Mouse (Mus musculus): ENCODE measurements at regions not wholly inside any gene's neighbourhood (a gene's known extent, or its start where the extent isn't known, plus 50 kb on each side); places are given as distances from the start of the nearest gene placed in this dataset.

DNA sequence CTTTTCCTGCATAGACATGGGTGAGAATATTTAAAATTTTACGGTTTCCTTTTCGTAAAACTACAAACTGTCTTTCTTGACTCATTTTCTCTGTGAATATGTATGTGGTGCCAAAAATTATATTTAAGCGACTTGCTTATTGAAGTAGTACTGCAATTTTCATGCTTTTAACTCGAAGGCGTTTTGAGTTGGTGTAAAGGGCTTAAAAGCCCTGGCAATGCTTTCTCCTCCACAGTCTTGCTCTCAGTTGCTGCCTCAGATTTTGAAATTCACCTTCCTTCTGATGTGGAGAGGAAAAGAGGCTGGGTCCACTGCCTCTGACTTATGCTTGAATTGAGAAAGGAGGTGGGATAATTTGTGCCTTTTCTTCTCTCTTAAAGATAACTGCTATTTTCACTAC is 629.6 kb upstream of the Nrsn1 start:
- no peak for DNase-seq (ENCODE audit: low read depth, low spot score)

DNA sequence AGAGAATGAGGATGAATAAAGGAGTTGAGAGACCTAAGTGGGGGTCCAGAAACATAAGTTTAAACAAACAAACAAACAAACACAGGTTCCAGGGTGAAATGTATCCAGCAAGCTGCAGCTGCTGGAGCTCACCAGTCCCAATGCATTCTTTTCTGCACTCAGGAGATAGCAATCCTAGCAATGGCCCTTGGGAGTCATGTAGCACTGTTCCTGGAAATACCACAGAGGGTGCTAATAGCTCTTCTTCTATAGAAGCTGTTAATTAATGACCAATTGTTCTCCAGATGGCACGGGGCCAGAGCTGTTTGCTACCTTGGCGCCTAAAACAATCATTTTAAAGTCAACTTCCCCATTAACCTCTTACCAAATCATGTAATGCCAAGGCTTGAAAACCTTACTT is 622.8 kb upstream of the Nrsn1 start:
- DNase-seq (ENCODE audit: low read depth, low spot score): no peak

DNA sequence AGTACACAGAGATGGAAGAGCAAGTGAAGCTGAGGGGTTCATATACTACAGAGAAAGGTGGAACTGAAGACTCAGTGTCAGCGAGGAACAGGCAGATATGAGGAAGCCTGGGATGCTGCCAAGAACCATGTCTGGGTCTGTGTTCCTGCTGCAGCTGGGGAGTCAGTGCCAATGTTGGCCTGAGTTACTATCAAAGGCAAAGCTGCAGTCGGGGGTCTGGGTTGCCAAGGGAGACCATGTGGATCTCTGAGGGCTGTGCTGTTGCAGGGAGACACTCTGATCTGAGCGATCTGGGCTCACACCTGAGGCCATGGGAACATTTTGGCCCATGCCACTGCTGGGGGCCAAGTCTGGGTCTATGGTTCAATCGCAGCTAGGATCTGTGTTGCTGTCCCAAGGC is 612.5 kb upstream of the Nrsn1 start:
- no peak for DNase-seq (ENCODE audit: low read depth, low spot score)

DNA sequence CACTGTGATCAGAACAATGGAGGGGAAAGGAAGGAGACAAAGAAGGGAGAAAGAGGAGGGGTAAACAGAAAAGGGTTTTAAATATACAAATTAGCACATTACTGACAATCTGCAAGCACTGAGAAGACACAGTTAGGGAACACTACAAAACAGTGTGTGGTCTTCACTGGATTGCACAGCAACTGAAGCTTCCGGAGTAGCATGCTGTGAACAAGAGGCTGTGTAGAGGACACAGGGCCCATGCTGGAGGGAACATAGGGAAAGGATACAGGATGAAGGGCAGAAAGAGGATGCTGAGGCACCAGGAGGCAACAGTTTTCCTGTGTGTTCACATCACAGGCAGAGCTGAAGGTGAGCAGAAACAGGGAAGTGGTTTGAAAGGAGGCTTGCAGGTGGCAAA is 598.6 kb upstream of the Nrsn1 start:
- DNase-seq (ENCODE audit: low read depth, low spot score): no peak

DNA sequence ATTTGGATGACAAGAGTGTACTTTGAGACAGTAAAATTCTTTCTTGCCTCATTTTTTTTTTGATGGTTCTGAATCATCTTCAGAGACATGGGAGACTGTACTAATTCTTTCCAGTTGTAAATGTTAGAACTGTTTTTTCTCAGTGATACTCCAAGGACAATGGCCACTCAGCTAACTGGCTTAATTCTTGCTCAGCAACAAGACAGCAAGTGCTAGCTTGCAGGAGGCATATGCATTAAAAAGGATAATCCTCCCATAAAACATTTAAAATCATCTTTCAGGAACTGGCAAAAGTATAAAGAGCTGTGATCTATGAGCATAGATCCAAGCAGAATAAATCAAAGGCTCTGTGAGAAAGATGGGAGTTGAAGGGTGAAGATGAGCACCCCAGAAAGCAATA is 587.9 kb upstream of the Nrsn1 start:
- no peak for DNase-seq (ENCODE audit: low read depth, low spot score)

DNA sequence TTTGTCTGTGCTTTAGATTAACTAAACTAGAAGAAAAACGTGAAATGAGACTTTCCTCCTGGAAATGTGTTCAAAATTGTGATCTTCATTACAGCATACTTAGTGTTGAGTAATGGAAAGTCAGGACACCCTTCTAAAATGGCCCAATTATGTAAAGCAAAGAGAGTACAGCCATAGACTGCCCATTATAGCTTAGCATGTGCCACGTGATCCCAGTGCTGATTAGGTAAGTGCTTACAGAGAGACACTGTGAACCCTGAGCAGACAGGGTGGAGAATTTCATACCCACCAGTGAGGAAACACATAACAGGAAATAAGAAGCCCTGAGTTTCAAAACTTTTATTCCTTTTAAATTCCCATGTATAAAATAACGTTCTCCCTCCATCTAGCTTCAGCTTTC is 587.3 kb upstream of the Nrsn1 start:
- DNase-seq (ENCODE audit: low read depth, low spot score): no peak

DNA sequence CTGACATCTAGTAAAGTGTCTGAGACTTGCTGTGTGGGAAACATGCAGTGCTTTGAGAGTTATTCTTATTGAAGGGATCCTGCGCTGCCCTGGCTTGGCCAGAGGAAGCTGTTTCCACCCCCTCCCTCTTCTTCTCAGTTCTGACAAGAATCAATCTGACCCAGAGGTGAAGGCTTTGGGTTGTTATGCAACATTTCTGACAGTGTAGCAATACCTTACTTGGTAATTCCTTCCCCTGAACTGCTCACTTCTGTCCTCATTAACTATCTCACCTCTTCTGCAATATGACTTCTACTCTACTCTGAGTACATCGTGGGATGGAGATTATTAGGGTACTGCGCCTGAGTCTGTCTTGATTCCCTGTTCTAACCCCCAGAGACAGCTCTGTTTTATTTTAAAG is 586.8 kb upstream of the Nrsn1 start:
- no peak for DNase-seq (ENCODE audit: low read depth, low spot score)

DNA sequence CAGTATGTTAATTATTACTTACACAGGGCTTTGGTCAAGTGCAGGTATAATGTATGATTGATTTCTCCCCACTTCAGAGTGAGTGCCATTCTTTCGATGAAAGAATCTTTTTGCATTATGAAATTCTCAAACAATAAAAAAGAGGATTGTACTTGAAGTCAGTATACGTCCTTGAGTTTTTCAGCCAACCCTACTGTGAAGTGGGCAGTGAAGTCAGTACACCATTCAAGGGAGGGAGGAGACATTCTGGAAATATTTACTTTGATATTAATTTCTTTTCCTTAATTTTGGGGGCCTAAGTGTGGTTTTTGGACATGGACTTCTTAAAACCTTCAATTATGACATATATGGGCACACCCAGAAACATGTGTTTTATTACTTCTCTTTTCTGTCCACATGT is 586.2 kb upstream of the Nrsn1 start:
- DNase-seq (ENCODE audit: low read depth, low spot score): no peak

DNA sequence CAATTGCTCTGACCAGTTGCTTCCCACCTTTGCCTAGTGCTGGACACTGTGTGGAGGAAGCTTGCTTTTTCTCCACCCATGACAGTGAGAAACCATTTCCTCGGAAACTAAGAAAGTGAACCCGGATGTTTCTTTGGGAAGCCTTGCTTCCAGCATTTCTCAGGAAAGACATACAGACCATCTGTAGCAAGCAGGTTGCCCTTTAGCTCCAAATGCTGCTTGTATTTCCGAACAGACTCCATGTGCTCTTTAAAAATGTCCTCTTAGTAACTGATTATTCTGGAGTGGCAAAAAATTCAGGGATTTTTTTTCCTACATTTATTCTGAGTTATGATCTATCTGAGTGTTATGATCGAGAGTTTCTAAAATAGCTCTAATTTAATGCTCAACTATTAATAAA is 577.9 kb upstream of the Nrsn1 start:
- DNase-seq (ENCODE audit: low read depth, low spot score): no peak

DNA sequence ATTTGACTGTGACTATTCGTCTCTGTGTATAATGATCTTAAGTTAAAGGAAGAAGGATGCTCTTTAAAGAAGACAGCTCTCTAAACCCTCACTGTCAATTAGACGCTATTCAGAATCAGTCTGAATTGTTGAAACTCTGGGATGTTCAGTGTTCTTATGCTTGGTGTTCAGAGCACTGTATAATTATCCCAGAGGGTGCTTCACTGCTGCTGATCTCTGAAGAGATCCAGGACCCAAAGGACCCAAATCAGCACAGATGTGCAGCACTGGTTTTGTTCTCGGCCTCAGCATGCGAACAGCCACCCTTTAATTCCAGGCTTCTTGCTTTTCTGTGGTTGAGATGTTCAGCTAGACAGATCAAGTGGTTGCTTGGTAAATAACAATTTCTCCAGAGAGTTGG is 567.9 kb upstream of the Nrsn1 start:
- no peak for DNase-seq (ENCODE audit: low read depth, low spot score)

DNA sequence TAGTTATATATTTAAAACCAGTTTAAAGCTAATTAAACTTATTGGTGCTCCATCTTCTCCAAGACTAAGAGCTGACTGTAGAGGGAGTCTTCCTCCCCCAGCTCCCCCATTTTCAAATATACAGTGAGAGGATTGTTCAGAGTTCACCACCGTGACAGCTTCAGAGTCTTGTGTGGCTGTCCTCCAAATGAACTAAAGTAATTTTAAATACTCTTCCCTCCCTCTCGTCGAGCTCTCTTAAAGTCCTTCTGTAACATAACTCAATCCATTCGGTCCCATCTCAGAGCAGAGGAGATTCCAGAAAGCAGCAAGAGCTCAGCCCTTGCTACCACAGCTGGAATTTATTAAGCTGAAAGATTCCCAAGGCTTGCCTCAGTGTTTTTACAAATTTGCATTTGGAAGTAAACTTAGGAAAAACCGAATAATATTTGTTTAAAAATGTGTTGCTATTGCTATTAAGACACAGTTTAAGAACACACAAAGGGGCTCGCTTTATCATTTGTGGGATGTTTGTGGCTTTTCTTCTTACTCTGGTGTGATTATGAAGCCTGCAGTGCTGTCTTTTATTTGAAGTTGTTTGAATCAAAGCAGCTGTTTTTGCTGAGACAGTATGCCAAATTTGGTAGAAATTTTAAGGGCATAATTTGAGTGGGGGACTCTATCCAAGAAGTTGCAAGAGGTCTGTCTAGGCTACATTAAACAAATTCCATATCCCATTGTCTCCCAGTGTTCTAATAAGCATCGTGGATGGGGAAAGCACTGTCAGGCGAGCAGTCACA is 559.0 kb upstream of the Nrsn1 start:
- DNase-seq (ENCODE audit: low read depth, low spot score): no peak

DNA sequence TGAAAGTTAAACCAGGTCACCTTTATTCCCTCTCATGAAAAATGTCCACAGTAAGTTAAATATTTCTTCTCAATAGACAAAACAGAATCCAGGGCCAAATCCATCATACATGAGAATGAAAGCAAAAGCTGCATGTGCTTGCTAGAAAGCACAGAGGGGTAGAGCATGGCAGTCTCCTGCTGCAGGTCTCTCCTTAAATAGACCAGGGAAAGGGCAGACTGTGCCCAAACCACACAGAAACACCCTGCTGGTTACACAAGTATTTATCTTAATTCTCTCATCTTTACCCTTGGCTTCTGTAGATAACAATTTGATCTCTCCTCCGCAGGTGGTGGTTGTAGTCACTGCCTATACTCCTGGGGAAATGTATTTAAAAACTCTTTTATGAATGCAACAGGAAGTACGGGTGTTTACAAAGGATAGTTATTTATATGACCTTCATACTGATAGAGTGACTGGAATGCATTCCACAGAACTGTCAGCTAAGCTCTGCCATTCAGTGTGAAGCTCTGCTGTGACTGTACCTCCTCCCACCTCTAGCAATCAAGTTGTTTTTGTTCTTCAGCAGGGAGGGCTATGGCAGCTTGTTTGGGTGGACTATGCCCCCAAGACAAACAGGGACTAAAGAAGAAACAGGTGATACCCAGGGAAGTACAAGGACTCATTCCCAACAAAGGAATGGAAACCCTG is 538.4 kb upstream of the Nrsn1 start:
- DNase-seq (ENCODE audit: low read depth, low spot score): no peak

DNA sequence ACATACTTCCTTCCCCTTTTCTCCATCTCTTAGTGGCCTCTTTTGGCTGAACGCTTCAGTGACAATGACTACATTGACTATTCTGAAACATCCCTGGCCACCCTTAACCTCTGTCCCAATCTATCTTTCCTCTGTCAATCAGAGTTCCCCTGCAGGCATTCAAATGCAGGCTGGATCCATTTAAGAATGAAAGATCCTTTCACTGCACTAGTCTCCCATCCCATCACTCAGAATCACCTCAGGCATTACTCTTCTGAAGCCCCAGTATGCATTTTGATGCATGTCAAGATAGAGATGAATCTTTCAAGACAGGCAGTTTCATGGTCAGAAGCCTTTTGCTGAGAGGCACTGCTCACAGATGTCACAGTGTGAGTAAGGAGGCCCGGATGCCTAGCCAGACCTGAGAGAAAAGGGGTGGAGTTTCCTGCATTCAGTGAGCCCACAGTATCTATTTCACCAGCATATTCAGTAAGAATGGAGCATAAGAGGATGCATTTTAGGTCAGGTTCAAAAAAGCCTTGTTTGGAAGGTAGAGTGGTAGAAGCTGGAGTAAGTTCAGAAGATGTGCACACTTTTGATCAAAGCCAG is 523.0 kb upstream of the Nrsn1 start:
- DNase-seq (ENCODE audit: low read depth, low spot score): no peak

DNA sequence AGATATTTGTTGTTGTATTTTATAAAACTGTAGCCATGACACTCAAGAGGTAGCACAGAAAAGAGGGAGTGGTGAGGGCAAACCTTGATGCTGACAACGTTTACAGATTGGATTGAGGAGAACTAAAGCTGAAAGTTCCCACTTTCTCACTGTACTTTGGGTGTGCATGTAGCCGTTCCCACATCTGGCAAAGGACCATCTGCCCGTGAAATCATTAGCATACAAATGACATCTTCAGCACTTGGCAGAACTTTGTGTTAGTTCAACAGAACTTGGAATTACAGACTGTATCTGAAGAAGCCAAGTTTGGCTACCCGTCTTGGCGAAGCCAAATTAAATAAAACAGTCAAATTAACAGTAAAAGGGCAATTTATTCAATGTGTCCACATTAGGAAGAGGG is 510.9 kb upstream of the Nrsn1 start:
- DNase-seq (ENCODE audit: low read depth, low spot score): no peak

DNA sequence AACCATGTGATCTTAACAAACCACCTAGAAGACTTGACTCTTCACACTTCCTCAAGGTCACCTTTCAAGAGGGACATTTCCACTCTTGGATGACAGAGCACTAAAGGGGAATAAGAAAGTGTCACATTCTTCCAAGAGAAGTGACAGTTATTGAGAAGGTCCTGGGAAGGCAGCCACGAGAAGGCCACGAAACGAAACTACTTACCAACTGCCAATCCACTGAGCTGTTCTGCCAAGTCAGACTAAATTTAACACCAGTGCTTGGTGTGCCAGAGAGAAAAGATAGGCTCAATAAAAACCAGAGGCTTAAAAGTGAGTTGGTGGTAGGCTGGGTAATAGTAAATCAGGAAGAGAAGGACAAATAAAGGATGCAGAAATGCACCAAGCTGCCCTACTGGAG is 507.4 kb upstream of the Nrsn1 start:
- DNase-seq (ENCODE audit: low read depth, low spot score): no peak

DNA sequence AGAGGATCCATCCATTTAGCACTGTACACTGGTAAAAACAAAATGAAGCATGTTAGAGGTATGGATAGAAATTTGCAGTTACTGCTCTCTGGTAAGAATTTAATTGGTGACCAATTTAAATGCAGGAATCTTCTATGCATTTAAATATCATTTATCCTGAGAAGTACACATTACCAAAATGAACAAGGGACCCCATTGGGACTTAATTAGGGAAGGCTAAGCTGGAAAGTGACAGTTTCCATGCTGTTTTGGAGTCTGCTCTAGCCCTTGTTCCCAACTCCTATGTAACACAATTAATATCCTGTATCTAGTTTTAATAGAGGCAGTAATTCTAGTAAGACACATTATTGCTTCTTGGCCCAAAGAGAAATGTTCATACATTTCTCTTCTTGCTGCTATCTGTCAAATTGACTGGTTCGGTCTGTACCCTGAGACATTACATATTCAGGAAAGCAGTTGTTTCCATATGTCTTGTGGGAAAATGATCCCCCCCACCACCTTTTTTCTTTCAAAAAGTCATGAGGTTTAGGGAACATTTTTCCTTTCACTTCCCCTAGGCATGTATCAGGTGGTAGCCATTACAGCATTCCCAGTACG is 504.4 kb upstream of the Nrsn1 start:
- no peak for DNase-seq (ENCODE audit: low read depth, low spot score)

DNA sequence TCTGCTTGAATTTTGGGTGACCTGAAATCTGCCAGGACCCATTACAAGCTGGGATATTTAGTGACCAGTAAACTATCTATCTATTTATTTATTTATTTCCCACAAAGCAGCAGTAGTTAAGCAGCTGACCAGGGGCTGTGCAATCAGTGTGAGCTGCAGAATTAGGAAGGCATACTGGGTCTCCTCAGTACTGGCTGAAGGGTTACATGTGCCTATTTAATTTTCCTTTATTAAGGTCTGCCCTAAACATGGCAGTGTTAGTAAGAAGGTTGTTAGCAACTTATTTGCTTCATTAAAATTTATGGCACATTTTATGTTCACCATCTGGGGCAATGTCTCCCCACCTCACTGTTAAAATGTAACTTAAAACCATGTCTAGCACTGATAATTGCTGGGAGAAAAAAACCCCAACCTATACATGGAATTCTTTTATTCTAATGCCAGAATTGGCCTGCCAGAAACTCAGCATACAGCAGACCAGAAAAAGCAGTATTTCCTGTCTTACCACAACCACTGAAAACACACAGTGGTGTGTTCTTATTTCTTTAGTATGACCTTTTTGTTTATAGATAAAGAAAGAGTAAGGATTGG is 484.3 kb upstream of the Nrsn1 start:
- no peak for DNase-seq (ENCODE audit: low read depth, low spot score)

DNA sequence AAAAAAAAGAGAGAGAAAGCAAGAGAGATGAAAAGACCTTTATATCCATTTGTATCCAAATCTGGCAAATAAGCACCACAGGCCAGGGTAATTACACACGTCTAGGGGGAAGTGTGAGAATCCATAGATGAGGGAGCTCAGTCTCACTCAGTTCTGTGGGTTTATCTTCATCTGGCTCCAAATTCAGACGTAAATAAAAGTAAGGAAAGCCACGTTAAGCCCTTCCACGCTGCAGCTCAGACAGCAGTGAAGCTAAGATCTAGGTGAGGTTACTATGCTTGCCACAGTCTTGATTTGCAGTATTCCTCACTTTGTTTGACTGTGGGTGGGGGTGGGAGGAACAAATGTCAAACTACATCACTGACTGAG is 481.1 kb upstream of the Nrsn1 start:
- no peak for DNase-seq (ENCODE audit: low read depth, low spot score)

DNA sequence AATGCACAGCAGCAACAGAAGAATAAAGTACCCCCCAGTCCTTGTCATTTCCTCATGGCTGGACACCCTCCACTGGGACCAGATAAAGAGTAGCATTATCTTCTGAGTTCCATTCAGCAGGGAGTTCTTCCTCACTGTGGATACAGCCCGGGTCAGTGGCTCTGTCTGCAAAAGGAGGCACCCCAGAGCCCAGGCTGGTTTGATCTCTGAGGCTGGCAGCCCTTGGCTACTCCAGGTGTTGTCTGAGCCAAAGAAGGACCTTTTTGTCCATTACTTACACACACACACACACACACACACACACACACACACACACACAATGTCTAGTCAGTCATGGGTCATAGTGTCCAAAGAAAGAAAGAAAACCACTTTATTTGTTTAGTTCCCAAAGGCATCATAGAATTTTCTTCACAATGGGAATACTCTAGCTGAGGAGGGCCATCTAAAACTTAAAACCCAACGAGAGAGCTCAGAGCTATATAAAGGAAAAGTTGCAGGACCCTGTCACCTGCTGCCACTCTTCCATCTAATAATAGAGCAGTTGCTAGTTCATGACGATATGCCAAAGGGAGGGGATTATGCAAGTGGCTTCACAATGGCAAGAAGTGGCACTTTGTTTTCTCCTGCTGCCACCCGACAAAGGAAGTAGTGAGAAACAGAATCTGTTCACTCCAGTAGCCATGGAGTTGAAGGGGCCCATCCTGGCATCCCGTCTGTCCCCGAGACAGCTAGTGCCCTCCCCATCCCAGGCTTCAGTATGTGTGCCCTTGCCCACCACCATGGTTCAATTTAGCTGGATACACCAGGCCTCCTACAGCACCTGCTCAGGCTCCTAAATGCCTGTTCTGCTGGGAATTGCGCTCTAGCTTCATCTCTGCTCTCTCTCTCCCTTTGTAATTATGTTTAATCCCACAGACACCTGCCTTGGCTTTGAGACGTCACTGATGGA is 480.4 kb upstream of the Nrsn1 start:
- DNase-seq (ENCODE audit: low read depth, low spot score): no peak

DNA sequence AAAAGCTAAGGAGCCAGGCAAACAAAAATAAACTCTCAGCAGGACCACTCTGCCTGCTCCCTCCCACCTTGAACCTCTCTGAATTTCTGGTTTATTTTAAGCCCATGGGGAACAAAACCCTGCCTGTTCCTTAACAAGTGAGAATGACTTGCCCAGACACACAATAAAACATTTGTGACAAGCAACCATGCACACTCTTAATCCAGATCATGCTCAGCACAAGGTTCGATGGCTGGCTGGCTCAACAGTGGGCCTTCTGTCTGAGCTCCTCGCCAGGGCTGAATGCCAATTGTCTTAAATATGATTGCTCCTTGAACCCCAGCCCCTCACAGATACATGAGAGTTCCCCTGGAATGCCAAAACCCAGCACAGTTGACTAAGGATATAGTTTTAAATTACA is 468.3 kb upstream of the Nrsn1 start:
- no peak for DNase-seq (ENCODE audit: low read depth, low spot score)

DNA sequence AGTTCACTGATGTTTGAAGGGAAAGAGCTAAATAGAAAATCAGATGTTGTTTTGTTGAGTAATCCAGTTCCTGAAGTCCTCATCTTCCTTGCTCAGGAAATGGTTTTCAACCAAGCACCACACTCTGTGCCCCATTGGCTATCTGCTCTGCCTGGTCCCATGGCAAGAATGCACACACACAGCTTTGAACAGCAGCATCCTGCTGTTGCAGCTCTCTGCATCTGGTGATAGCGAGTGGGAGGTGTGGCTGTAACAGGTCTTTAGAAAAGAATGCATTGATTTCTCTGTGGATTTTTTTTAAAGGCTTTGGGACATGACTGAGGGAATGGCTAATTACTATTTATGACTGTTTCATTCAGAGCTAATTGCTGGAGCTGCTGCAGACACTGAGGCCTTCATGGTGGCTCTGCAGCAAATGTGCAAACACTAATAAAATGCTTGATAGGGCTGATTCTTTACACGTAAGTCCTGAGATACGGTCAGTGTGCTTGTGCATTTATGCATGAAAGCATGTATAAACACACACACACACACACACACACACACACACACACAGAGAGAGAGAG is 459.1 kb upstream of the Nrsn1 start:
- DNase-seq (ENCODE audit: low read depth, low spot score): no peak
